Mouse (Mus musculus) brain, embryonic 14.5 days (tissue): ENCODE data around the gene Klra1.

ENCODE experiments used
- CTCF ChIP-seq: fragments of 200-500 bp; IDR thresholded peaks from 2 replicates; pipeline ENCODE4 v1.5.1; 2012; ENCODE audit warnings: inconsistent platforms, mild to moderate bottlenecking, moderate library complexity, borderline replicate concordance; ENCODE audit not compliant: insufficient read depth, insufficient read length; ENCODE audit errors: extremely low read depth
- POLR2A ChIP-seq: fragments of 200-500 bp; IDR thresholded peaks from 2 replicates; pipeline ENCODE4 v1.6.1; 2012; ENCODE audit warnings: mild to moderate bottlenecking, inconsistent platforms, borderline replicate concordance; ENCODE audit not compliant: poor library complexity, insufficient read depth, insufficient read length, severe bottlenecking; ENCODE audit errors: extremely low read depth

- TF ChIP-seq POLR2A (no peak), CTCF (no peak)
Observed at GRCm38 (mm10) chr6:130419158-130419557, 32.5 kb upstream of the Klra1 start.
